Mouse (Mus musculus): ENCODE results near the gene Gprin2. TPM values are rescaled to one million over a fixed set of nuclear protein-coding genes. Genes with fewer than 3 reads are reported as not detected.

The Gprin2 gene
- polyA plus RNA-seq, 2 experiments = 0.04 to 0.09 TPM

- DNase-seq (ENCODE audit: low read depth in 3 of 3, low spot score in 3 of 3) (no peak), ATAC-seq (ENCODE audit: insufficient read depth) (no peak)
- TF ChIP-seq CTCF (IDR thresholded peaks at IDR 0.05; ENCODE audit: low read depth) = no peak
- TF ChIP-seq EP300 (IDR thresholded peaks at IDR 0.05; ENCODE audit: low read depth) = no peak
- no peaks in the 10 kb centered on the region for H3K4me1 ChIP-seq (replicated peaks; ENCODE audit: control insufficient read depth in 2 of 2, insufficient read depth in 2 of 2, low read length in 1 of 2)
- H3K27ac ChIP-seq = no peak overlapping the region
- H3K4me3 ChIP-seq (ENCODE audit: insufficient read depth in 1 of 2, low read depth in 2 of 2, low read length in 2 of 2) = no peak overlapping the region
- no peaks in the 10 kb centered on the region for H3K36me3 ChIP-seq (replicated peaks; ENCODE audit: control insufficient read depth, insufficient read depth, low read depth)
- no peak overlapping the region for H3K9ac ChIP-seq (replicated peaks)
- H3K4me2 ChIP-seq (ENCODE audit: low read depth) = no peak overlapping the region
- 47% methylated on average over 1 of the region's 1 CpGs for WGBS (ENCODE audit: insufficient replicate concordance)
- H3K27me3 ChIP-seq (ENCODE audit: control insufficient read depth, insufficient read depth, low read length) = no peaks in the 10 kb centered on the region
- H3K9me3 ChIP-seq (ENCODE audit: control insufficient read depth, low read length) = no peaks in the 10 kb centered on the region
Observed at GRCm38 (mm10) chr14:34142316-34142715, 59.1 kb downstream of the Gprin2 start.

- no peak for DNase-seq (ENCODE audit: low read depth in 3 of 3, low spot score in 3 of 3)
- no peaks in the 10 kb centered on the region for H3K36me3 ChIP-seq (replicated peaks; ENCODE audit: control insufficient read depth, insufficient read depth, low read depth)
- ATAC-seq (ENCODE audit: insufficient read depth) = no peak
- H3K9ac ChIP-seq (replicated peaks) = no peak overlapping the region
- WGBS (ENCODE audit: insufficient replicate concordance) = 73% methylated on average over 15 of the region's 15 CpGs
- TF ChIP-seq EP300 (IDR thresholded peaks at IDR 0.05; ENCODE audit: low read depth) (no peak), CTCF (IDR thresholded peaks at IDR 0.05; ENCODE audit: low read depth) (no peak)
- H3K9me3 ChIP-seq (ENCODE audit: control insufficient read depth, low read length) = no peaks in the 10 kb centered on the region
- no peaks in the 10 kb centered on the region for H3K4me1 ChIP-seq (replicated peaks; ENCODE audit: control insufficient read depth in 2 of 2, insufficient read depth in 2 of 2, low read length in 1 of 2)
- no peak overlapping the region for H3K27ac ChIP-seq
- no peak overlapping the region for H3K4me3 ChIP-seq (ENCODE audit: insufficient read depth in 1 of 2, low read depth in 2 of 2, low read length in 2 of 2)
- H3K4me2 ChIP-seq (ENCODE audit: low read depth) = no peak overlapping the region
- H3K27me3 ChIP-seq (ENCODE audit: control insufficient read depth, insufficient read depth, low read length) = no peaks in the 10 kb centered on the region
Observed at GRCm38 (mm10) chr14:34139671-34140664, 61.5 kb downstream of the Gprin2 start.

Other genes starting within 250 kb of the Gprin2 start
- gene Rbp3, start 247.7 kb downstream of the Gprin2 start, polyA plus RNA-seq (2012; rRNA removed) = 0.02 TPM in 2 replicates
- not detected in 2 replicates for gene Rbp3, start 247.7 kb downstream of the Gprin2 start, polyA plus RNA-seq (2014; fragmentation: Nextera tagmentation; extraction: Ambion mirVana)
- gene Zfp488, start 222.9 kb downstream of the Gprin2 start, polyA plus RNA-seq (2012; rRNA removed) = 0.02 TPM in 1 of 2 replicates, not detected in the other
- gene Zfp488, start 222.9 kb downstream of the Gprin2 start, polyA plus RNA-seq (2014; fragmentation: Nextera tagmentation; extraction: Ambion mirVana) = not detected in 2 replicates
- not detected in 2 replicates for gene Gm30083, start 186.5 kb downstream of the Gprin2 start, polyA plus RNA-seq (2012; rRNA removed)
- not detected in 2 replicates for gene Gm30083, start 186.5 kb downstream of the Gprin2 start, polyA plus RNA-seq (2014; fragmentation: Nextera tagmentation; extraction: Ambion mirVana)
- gene Gm5460, start 184.9 kb downstream of the Gprin2 start, polyA plus RNA-seq (2012; rRNA removed) = not detected in 2 replicates
- gene Gm5460, start 184.9 kb downstream of the Gprin2 start, polyA plus RNA-seq (2014; fragmentation: Nextera tagmentation; extraction: Ambion mirVana) = not detected in 2 replicates
- not detected in 2 replicates for gene Antxrl, start 148.9 kb downstream of the Gprin2 start, polyA plus RNA-seq (2012; rRNA removed)
- gene Antxrl, start 148.9 kb downstream of the Gprin2 start, polyA plus RNA-seq (2014; fragmentation: Nextera tagmentation; extraction: Ambion mirVana) = not detected in 2 replicates
- 0.03 and 0.06 TPM in 2 replicates for gene Anxa8, start 115.7 kb downstream of the Gprin2 start, polyA plus RNA-seq (2012; rRNA removed)
- gene Anxa8, start 115.7 kb downstream of the Gprin2 start, polyA plus RNA-seq (2014; fragmentation: Nextera tagmentation; extraction: Ambion mirVana) = 0.33 TPM in 1 of 2 replicates, not detected in the other
- not detected in 2 replicates for gene A630023A22Rik, start 98.9 kb downstream of the Gprin2 start, polyA plus RNA-seq (2012; rRNA removed)
- gene A630023A22Rik, start 98.9 kb downstream of the Gprin2 start, polyA plus RNA-seq (2014; fragmentation: Nextera tagmentation; extraction: Ambion mirVana) = not detected in 2 replicates
- gene Npy4r, start 49.2 kb downstream of the Gprin2 start, polyA plus RNA-seq (2012; rRNA removed) = 0.01 TPM in 2 replicates
- 0.08 TPM in 1 of 2 replicates, not detected in the other for gene Npy4r, start 49.2 kb downstream of the Gprin2 start, polyA plus RNA-seq (2014; fragmentation: Nextera tagmentation; extraction: Ambion mirVana)
- 0.64 and 0.74 TPM in 2 replicates for gene Syt15, start 17.9 kb upstream of the Gprin2 start, polyA plus RNA-seq (2012; rRNA removed)
- gene Syt15, start 17.9 kb upstream of the Gprin2 start, polyA plus RNA-seq (2014; fragmentation: Nextera tagmentation; extraction: Ambion mirVana) = 0.13 and 0.30 TPM in 2 replicates
- gene Shld2, start 108.8 kb upstream of the Gprin2 start, polyA plus RNA-seq (2012; rRNA removed) = 2.0 and 3.0 TPM in 2 replicates
- 4.8 and 5.6 TPM in 2 replicates for gene Shld2, start 108.8 kb upstream of the Gprin2 start, polyA plus RNA-seq (2014; fragmentation: Nextera tagmentation; extraction: Ambion mirVana)
- gene Glud1, start 109.1 kb upstream of the Gprin2 start, polyA plus RNA-seq (2012; rRNA removed) = 140 and 186 TPM in 2 replicates
- gene Glud1, start 109.1 kb upstream of the Gprin2 start, polyA plus RNA-seq (2014; fragmentation: Nextera tagmentation; extraction: Ambion mirVana) = 145 and 151 TPM in 2 replicates
- gene Fam25c, start 153.8 kb upstream of the Gprin2 start, polyA plus RNA-seq (2012; rRNA removed) = 0.48 TPM in 1 of 2 replicates, not detected in the other
- 0.28 and 0.40 TPM in 2 replicates for gene Fam25c, start 153.8 kb upstream of the Gprin2 start, polyA plus RNA-seq (2014; fragmentation: Nextera tagmentation; extraction: Ambion mirVana)
- gene Sncg, start 173.1 kb upstream of the Gprin2 start, polyA plus RNA-seq (2012; rRNA removed) = 0.17 and 0.21 TPM in 2 replicates
- not detected in 2 replicates for gene Sncg, start 173.1 kb upstream of the Gprin2 start, polyA plus RNA-seq (2014; fragmentation: Nextera tagmentation; extraction: Ambion mirVana)
- 1.0 and 1.1 TPM in 2 replicates for gene Mmrn2, start 173.8 kb upstream of the Gprin2 start, polyA plus RNA-seq (2012; rRNA removed)
- gene Mmrn2, start 173.8 kb upstream of the Gprin2 start, polyA plus RNA-seq (2014; fragmentation: Nextera tagmentation; extraction: Ambion mirVana) = 1.3 and 1.8 TPM in 2 replicates

Data from liver, embryonic 14.5 days (tissue).